Mouse (Mus musculus): Measurements from ENCODE around the gene Zfp536. TPM values are rescaled to one million over a fixed set of nuclear protein-coding genes. Genes with fewer than 3 reads are reported as not detected.
"Not testable (repeated sequence)": the region's sequence is repeated elsewhere in the genome, so short reads cannot be mapped to it uniquely, and the experiment has no call there.

The Zfp536 gene
- total RNA-seq, 2 experiments from 2014 or later: 9.0 to 11.3 TPM

DNA sequence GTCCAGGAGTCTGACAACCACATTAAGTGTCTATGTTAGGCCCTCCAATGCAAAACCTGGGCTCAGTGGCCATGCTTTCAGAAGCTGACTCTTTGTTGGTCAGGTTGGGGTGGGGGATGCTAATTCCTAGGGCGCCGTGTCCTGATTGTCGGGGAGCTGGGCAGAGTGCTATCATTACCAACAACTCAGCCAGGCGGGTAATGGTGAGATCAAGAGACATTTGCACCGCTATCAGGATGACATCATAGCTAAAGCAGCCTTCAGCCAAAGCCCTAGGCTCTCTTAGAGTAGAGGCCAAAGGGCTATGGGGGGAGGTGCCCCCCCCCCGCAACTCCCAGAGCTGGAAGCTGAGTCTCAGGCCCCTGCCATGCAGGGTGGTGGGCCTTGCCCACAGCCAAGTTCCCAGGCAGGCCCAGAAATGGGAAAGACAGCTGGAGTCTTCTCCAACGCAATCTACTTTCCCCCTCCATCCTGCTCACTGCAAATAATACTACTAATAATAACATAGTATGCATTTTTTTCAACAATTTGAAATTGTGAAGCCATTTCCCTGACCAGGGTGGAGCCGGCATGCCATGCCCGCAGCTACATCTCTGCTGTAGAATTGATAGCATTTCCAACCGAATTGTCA, 5.0 kb downstream of the Zfp536 start:
- DNase-seq (ENCODE audit: low spot score in 2 of 2): no peak

DNA sequence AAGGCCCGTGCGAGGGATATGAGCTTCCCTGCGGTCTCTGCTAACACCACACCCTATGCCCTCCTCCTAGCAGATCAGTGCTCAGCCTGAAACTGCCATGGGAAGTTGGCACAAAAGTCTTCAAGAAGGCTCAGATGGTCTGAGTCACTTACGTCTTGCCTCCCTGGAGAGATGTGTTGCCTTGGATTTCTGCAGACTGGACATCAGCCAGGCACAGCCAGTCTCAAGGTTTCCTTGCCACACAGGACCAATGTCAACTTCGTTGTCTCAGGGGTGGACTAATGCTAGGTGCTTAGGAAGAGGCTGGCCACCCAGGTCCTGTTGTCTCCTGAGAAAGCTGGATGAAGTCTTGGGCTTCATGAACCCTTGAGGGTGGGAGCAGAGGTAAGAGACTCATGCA, 14.6 kb downstream of the Zfp536 start:
- no peak for DNase-seq (ENCODE audit: low spot score in 2 of 2)

DNA sequence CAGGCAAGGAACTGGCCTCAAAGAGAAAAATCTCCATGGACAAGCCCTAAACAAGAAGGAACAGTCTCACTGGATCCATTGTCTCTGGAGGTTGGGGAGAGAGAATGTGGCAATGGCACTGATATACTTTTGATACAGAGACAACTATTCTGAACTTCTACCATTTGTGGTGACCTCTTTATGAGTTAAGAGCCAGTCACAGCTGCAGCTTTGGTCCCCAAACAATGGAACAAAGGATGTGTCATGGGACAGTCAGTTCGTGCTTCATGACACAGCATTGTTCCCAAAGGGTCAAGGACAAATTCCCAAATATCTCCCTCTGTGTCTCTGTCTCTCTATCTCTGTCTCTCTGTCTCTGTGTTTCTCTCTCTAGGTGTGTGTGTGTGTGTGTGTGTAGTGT, 20.4 kb downstream of the Zfp536 start:
- DNase-seq (ENCODE audit: low spot score in 2 of 2): no peak

DNA sequence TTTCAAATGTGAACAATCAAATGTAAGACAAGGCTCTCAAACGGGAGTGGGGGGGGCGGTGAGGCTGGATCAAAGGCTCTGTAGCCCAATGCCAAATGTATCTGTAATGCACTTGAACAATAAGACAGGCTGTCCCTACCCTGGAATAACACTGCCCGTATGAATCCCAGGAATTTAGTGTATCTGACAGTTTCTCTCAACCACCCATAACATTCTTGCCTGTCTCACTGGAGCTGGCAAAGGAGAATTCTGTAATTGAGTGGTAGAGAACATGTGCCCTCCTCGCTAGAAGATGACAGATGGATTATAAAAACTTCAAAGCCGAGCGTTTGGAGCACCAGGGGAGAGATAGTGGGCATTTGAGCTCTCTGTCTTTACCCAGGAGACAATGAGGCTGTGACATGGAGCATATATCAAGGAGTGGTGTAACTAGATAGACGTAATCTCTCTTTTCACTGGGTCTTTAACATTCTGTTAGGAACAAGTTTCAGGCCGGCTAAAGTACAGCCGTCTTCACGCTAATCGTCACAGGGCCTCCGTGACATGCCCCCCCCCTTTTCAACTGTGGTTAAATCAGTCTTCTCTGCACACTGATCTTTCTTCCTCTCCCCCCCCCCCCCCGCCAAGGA, 27.2 kb downstream of the Zfp536 start:
- no peak for DNase-seq (ENCODE audit: low spot score in 2 of 2)

DNA sequence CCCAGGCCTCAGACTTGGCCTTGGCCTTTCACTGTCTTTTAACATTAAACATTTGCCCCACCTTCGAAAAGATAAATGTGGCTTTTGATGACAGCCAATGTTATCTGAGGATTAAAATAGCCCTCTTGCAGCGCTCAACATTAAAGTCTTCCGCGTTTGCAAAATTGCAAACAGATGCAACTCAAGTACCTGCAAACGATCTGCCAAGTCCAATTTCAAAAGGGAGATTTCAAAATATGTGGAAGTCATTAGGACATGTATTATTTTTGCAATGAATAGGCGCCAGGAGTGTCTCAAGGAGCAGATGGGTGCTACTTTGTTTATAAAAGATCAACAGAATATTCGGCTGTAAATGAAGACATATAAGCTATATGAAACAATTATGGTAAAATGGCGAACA, 30.1 kb downstream of the Zfp536 start:
- DNase-seq (ENCODE audit: low spot score in 2 of 2): no peak

DNA sequence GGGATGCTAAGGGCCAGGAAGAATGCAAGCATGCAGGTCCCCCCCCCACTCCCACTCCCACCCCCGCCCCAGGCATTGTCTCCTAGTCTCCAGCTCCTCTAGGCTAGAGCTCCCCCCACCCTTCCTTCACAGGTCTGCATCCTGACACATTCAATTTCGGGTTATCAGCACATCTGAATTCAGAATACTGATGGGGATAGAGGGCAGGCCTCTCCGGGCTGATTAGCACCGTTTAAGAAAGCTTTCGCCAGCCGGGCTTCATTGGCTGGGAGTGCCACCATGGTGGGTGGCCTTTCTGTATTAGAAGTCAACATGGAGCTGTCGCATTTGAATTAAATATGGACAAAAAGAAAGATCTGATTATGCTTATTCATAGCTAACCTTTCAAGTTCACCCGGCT, 36.2 kb downstream of the Zfp536 start:
- no peak for DNase-seq (ENCODE audit: low spot score in 2 of 2)

DNA sequence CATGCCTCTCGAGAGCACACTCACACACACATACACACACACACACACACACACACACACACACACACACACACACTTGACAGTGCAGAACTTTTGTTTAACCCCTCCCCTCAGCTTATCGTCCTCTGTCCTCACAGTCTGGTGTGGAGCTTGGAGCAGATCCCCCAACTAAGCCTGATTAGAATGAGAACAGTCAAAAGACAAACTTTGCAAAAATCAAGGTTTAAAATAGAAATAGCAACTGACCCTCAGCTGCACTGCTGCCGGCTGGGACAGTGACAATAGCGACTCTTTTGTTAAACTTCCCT, 37.1 kb downstream of the Zfp536 start:
- DNase-seq (ENCODE audit: low spot score in 2 of 2): no peak

DNA sequence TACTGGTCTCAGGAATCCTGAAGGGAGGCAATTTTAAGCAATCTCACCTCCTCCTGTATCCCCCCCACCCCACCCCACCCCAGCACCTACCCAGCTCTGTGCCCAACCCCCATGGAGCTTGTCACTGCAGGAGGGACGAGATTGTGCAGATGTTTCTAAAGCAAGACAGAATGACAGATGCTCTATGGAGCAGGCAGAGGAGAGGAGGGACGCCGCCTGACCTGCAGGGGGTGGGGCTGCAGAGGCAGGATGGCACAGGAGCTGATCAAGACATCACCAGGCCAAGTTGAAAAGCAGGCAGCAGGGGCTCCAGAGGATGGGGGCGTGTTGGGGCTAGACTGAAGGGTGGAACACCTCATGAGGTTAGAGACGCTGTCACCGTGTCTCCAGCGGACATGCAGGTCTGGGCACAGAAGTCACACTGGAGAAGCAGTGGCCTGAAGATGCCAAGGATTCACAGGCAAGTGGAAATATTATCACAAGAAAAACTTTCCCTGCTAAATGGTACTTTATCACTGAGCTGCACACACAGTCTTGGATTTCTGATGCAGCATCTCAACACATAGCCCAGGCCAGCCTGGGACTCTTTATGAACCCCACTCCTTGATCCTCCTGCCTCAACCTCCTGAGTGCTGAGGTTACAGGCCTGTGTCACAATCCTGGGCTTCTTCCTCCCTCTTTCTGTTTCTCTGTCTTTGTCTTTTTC, 37.6 kb downstream of the Zfp536 start:
- no peak for DNase-seq (ENCODE audit: low spot score in 2 of 2)

DNA sequence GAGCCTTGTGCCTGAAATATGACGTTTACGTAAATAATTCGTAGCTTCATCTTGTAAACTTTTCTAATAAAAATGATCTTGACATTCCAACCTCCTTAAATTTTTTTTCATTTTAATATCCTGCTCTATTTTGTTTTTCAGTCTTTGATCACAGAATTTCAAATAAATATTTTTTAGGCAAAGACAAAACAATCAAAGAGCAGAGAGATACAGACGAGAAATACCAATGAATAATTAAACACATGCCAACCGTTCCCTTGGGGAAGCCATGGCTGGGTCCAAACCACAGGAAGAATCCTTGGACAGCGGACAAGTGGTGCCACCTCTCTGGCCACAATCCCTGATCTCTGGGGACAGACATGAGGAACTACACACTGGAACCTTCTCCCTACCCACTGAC, 38.3 kb downstream of the Zfp536 start:
- DNase-seq (ENCODE audit: low spot score in 2 of 2): no peak

DNA sequence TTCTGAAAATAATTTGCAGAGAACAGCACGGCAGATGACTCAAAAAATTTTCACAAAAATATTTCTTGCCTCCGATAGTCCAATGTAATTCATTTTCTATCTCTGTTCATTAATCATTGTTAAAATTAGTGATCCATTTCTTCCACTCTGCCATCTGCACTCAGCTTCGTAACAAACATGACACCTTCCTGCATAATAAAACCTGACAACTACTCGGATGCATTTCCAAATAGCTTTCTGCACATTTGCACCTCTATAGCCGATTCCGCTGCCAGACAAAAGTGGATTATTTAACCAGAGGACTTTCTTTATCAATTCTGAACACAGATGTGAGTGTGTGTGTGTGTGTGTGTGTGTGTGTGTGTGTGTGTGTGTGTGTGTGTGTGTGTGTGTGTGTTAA, 38.9 kb downstream of the Zfp536 start:
- DNase-seq (ENCODE audit: low spot score in 2 of 2): no peak

DNA sequence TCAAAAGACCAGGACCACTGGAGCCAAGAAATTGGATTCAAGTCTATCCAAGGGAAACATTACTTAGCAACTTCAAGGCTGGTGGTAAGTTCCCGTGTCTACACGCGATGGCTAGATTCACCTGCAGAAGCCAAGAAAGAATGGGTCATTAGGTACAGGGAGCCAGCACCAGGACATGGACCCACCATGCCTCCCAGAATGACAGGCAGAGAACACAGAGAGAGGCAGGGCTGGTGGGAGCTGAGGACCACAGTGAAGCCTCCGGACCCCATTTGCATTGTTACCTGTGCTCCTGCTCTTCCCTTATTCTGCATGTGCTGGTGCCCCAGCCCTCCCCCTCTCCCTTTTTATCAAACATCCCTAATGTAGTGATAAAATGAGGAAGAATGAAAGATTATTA, 39.4 kb downstream of the Zfp536 start:
- DNase-seq (ENCODE audit: low spot score in 2 of 2): no peak

DNA sequence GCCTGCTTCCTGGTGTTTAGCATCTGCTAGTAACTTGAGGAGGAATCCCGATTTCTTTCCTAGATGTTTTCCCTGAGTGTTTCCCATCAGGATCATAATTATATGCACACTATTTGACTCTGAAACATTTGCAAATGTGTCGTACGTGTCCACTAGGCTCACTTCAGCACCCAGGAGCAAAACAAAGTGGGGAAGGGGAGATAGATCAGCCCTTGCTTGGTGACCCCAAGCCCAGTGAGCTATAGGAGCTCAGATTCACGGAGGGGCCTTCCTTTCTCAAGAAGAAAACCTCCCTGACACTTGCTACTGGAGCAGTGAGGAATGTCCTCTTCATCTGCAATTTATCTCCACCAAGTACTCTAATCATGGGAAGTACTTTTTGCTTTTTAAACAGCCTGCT, 40.7 kb downstream of the Zfp536 start:
- no peak for DNase-seq (ENCODE audit: low spot score in 2 of 2)

DNA sequence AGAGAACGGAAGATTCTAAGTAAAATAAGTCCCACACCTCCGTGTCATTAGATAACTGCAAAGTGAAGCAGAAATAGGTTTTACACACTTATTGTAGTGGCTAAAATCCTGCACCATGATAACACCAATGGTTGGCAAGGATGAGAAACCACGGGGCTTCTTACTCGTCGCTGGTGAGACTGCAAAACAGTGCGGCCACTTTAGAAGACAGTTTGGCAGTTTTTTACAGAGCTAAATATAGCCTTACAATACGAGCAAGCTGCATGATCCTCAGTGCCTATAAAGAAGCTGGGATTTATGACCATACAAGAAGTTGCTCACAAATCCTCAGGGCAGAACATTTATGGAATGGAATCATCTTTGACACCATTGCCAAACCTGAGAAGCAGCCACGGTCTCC, 45.7 kb downstream of the Zfp536 start:
- no peak for DNase-seq (ENCODE audit: low spot score in 2 of 2)

DNA sequence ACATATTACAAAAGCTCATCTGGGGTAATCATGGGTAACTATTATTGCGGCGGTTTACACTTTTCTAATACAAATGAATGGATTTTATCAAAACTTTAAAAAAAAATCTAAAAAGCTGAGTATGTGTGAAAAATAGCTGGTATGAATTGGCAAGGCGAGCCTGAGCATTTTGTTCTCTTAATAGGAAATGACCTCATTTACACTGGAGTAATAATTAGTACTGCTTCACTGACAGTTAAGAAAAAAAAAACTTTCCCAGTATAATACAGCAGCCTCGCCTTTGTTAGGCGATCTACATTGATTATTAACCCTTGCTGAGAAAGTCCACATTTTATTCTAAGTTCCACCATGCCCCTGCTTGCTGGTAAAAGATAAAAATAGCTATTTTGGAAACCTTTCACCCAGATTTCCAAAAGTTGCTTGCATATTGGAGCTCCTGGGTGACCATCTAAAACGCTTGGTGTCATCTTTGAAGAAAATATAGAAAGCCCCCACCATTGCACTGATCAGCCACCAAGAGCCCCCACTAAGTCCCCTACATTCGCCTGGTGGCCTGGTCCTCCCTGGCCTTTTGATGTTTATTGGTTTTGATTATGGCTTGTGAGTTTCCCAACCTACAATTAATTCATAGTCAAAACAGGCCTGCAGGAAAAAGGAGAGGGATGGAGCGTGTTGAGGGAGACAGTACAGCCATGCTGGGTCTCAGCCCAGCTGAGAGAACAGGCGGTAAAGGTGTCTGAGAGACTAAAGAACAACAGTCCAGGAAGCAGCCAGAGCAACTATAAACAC, 49.2 kb downstream of the Zfp536 start:
- DNase-seq (ENCODE audit: low spot score in 2 of 2): no peak

DNA sequence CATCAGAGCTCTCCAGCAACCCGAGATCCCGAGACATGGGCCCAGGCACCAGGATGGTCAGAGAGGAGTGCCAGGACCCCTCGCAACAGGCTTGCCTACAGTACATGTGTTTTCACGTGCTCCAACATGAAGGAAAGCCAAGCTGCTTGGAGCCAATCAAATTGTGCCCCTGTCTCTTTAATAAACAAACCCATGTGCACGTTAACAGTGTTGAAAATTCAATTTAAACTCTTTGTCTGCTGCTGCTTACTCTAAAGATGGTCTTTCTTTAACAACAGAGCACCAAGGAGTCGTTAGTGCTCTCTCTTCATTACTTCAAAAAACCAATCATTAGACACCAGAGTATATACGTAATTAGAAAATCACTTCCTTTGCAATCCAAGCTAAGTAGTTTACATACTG, 50.2 kb downstream of the Zfp536 start:
- no peak for DNase-seq (ENCODE audit: low spot score in 2 of 2)

DNA sequence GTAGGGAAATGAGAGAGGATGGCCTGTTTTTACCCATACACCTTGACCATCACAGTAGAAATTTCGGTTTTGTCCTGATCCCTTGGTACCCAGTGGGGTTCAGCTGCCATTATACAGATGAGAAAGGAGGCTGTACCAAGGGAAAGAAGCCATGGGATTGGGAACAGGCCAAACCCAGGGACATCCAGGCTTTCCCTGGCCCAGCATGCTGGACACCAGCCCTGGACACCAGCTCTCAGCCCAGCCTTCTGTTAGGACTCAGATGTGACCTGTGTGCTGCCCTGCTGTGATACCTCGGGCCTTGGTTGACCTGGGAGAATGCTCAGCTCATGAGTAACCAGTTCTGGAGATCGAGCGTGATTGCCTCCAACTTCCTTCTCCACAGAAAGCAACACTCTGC, 51.8 kb downstream of the Zfp536 start:
- no peak for DNase-seq (ENCODE audit: low spot score in 2 of 2)

DNA sequence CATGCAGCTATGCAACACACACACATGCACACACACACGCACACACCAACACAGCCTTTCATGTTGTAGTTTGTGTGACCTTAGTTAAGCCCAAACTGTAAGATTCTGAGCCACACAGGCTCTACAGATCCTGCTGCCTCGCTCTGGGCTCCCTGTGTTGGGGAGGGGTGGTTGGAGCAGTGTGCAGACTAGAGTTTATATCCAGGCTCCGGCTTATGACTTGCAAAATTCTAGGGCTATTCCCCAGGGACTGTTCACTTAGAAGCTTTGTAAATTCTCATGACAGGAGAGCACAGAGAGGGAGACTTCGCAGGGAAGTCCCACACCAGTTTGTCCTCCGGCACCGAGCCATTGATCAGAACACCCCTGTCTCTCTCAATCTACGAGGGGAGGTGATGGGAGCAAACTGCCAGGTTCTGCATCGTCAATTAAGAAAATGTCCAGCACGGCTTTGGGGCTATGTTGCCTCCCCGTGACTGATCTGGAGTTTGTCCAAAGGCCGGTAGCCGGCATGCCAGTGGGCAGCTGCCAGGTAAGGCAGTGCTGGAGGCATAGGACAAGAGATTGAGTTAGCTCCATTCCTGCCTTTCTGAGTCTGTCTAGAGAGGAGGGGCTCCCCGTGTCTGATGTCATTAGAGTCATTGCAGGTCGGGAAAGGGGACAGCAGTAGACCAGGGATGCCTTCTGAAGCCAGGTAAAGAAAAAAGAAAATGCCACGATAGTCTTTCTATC, 54.6 kb downstream of the Zfp536 start:
- no peak for DNase-seq (ENCODE audit: low spot score in 2 of 2)

DNA sequence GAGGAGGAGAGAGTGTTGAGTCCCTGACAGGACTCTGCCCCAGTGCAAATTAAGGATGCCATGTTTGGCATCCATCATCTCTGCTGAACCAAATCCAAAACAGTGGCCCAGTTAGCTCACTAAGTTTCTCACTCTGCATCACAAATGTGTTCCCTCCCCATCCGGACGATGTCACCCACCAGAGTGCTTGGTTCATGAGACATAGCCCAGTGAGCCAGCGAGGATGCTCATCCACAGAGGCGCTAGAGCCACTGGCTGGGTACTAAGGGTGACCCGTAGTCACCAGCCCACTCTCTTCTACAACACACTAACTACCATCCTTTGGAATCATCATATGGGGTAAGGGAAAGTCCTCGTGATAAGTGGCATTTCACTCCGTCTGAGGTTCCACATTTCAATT, 56.4 kb downstream of the Zfp536 start:
- DNase-seq (ENCODE audit: low spot score in 2 of 2): no peak

DNA sequence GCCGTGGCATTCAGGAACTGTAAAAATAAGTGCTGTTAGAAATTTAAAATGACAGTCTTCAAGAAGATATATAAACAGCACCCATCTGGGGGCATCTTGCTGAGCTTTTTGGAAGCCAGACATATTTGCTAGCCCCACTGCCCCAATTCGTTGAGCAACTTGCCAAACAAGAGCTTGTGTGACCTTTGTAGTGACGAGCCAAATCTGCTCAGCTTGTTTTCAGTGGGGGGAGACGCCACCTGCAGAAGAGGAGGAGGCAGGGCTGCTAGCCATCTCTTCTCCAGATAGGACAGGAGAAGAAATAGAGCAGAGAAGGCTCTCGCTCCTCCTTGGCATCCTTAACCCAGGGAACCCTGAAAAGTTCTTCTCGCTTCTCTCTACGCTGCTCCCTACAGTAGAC, 56.8 kb downstream of the Zfp536 start:
- no peak for DNase-seq (ENCODE audit: low spot score in 2 of 2)

DNA sequence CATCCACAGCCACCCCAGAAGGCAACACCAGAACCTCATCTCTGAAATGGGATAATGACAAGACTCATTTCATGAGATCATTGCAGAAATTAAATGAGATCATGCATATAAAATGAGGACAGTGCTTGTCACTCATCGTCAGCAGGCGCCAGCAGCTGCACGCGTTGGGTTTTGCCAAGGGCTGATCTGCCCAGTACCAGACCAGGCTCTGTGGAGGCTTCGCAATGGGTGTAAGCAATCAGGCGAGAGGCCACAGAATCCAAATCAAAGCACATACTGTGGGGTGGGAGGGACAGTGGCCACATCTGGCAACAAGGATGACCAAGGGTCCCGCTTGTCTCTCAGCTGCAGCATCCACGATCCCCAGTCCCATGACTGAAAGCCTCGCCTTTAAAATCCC, 69.0 kb downstream of the Zfp536 start:
- no peak for DNase-seq (ENCODE audit: low spot score in 2 of 2)

DNA sequence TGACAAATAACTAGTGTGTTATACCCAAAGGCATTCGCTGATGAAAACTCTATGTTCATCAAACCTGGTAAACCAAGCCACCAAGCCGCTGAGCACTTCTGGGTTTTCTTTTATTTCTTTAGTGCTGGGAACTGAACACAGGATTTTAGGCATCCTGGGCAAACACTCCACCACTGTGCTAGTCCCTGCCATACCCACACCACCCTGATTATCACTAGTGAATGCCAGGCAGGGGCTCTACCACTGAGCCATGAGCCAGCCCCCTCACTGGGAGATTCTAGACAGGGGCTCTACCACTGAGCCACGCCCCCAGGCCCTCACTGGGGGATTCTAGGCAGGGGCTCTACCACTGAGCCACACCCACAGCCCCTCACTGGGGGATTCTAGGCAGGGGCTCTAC, 76.1 kb downstream of the Zfp536 start:
- DNase-seq (ENCODE audit: low spot score in 2 of 2): not testable (repeated sequence)

DNA sequence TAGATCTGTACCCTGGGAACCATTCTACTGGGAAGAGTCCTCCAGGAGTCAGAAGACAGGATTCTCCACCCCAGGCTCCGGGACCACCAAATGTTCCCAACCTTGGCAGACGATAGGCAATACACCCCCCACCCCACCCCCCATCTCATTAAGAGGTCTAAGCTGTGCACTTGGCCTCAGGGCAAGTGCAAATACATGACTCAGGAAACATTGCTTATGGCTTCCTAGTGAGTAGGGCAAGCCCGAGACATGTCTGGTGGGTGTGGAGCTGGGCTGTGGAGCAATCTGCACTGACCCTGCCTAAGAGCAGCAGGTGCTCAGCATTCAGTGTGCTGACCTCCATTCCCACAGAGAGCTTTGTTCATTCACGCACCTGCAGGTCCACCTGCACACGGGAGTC, 78.4 kb downstream of the Zfp536 start:
- no peak for DNase-seq (ENCODE audit: low spot score in 2 of 2)
